Mouse (Mus musculus) heart, embryonic 11.5 days (tissue): ENCODE results near the gene Dab1. TPM values are rescaled to one million over a fixed set of nuclear protein-coding genes. Genes with fewer than 3 reads are reported as not detected.

Experiments used
- ATAC-seq: fragments of 200-750 bp; cut with Nextera tagmentation; replicated peaks from 2 replicates; pipeline ENCODE4 v1.8.0; 2017; ENCODE audit warnings: moderate library complexity; ENCODE audit not compliant: insufficient number of reproducible peaks, low FRiP score, low TSS enrichment
- H3K27ac ChIP-seq: fragments of 300-500 bp; sonication (generic); 2 replicates; pipeline ENCODE4 v1.5.1; 2014; ENCODE audit warnings: mild to moderate bottlenecking, low read depth, low read length
- H3K27me3 ChIP-seq: fragments of 300-500 bp; sonication (generic); 2 replicates; pipeline ENCODE4 v1.6.1; 2014; ENCODE audit warnings: mild to moderate bottlenecking, low read length, mixed read lengths; ENCODE audit not compliant: control insufficient read depth, insufficient read depth
- H3K36me3 ChIP-seq: fragments of 300-500 bp; sonication (generic); 2 replicates; pipeline ENCODE4 v1.6.1; 2014; ENCODE audit warnings: mild to moderate bottlenecking, low read length, moderate library complexity, mixed read lengths; ENCODE audit not compliant: control insufficient read depth, insufficient read depth
- H3K4me1 ChIP-seq: fragments of 300-500 bp; sonication (generic); 2 replicates; pipeline ENCODE4 v1.6.1; 2014; ENCODE audit warnings: low read length; ENCODE audit not compliant: control insufficient read depth, insufficient read depth
- H3K4me2 ChIP-seq: fragments of 300-500 bp; sonication (generic); 2 replicates; pipeline ENCODE4 v1.6.1; 2014; ENCODE audit warnings: mild to moderate bottlenecking, moderate library complexity
- H3K4me3 ChIP-seq: fragments of 300-500 bp; sonication (generic); 2 replicates; pipeline ENCODE4 v1.5.1; 2014; ENCODE audit warnings: low read depth, low read length
- H3K9ac ChIP-seq: fragments of 300-500 bp; sonication (generic); 2 replicates; pipeline ENCODE4 v1.6.1; 2014; ENCODE audit warnings: mild to moderate bottlenecking, low read depth, low read length, moderate library complexity
- H3K9me3 ChIP-seq: fragments of 300-500 bp; sonication (generic); replicated peaks from 2 replicates; pipeline ENCODE4 v1.6.1; 2016; ENCODE audit warnings: low read length; ENCODE audit not compliant: control insufficient read depth
- WGBS: fragments of 180-500 bp; shearing (Covaris S2); extraction: QIAGEN DNeasy Blood & Tissue Kit; methylation state at CpG from one replicate; pipeline ENCODE4 v1.1.7; 2014; ENCODE audit not compliant: insufficient replicate concordance; 5-methylcytosine and 5-hydroxymethylcytosine counted together
- polyA plus RNA-seq: library from polyadenylated mRNA; unstranded; fragments of >200 nt; fragmentation: Nextera tagmentation; extraction: Ambion mirVana; gene quantifications from 2 replicates; pipeline ENCODE4 v1.2.1, GENCODE M21; 2014

Gene Dab1
- polyA plus RNA-seq, 1 experiment from 2014 or later, result 1.9 TPM

DNA sequence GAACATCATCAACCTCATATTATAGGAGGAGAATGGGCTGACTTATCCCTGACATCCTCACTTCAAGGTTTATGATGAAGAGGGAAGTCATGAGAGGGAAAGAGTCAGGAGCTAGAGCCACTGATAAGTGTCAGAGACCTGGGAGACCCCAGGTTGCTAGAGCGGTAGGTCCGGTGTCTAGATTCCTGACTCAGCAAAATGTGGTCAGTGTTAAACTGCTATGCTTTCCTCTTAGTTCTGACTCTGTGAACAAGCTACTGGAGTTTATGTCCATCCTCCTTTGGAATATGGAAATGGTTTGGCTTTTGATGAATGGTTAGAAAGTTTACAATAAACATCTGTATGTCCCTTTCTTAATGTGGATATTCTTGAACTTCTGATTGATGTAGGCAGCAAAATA lies 985.1 kb downstream of the Dab1 start:
- Histone ChIP-seq H3K4me3 (no peak overlapping the region), H3K9me3 (no peaks in the 10 kb centered on the region), H3K36me3 (no peaks in the 10 kb centered on the region), H3K9ac (no peak overlapping the region), H3K4me2 (no peak overlapping the region), H3K4me1 (no peaks in the 10 kb centered on the region), H3K27me3 (no peaks in the 10 kb centered on the region), H3K27ac (no peak overlapping the region)
- 95% methylated on average over 2 of the region's 2 CpGs for WGBS
- no peak for ATAC-seq

DNA sequence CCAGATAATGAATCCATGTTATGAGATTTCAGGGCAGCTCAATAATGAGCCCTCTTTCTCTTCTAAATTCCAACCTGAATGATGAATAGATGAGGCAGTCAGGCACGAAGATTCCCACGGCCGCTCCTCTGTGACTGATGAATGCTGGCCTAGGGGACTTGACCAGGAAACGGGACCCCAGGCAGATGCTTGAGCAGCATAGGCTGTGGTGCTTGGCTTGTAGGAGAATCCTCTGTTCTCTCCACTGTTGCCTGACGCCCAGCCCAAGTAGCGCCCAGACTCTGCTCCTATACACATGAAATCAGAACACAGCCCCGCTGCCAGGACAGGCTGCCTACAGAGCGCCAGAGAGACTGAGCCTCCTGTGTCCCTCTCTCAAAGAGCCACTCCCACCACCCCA lies 987.7 kb downstream of the Dab1 start:
- no peak overlapping the region for H3K4me2 ChIP-seq
- no peaks in the 10 kb centered on the region for H3K27me3 ChIP-seq
- H3K9me3 ChIP-seq, result no peaks in the 10 kb centered on the region
- no peak overlapping the region for H3K4me3 ChIP-seq
- no peak overlapping the region for H3K27ac ChIP-seq
- no peak for ATAC-seq
- H3K36me3 ChIP-seq, result no peaks in the 10 kb centered on the region
- H3K4me1 ChIP-seq, result no peaks in the 10 kb centered on the region
- 72% methylated on average over 8 of the region's 8 CpGs for WGBS
- no peak overlapping the region for H3K9ac ChIP-seq

DNA sequence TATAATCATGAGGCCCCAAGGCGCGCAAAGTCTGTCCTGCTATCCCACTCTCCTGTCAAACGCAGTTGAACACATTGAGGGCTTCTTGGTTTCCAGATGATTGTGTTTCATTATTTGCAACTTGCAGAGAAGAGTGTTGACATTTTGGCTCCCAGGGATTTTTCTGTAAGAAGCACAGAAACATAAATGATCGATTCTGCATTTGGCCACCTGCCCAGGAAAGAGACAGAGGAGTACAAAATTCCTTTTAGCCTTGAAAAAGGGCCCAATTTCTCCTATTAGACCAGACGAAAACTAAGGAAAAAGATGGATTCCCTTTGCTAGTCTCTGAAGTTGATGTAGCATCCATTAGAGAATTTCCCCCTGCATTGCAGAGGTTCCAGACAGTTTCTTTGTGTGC lies 988.5 kb downstream of the Dab1 start:
- no peak overlapping the region for H3K4me3 ChIP-seq
- 68% methylated on average over 5 of the region's 5 CpGs for WGBS

GRCm38 (mm10) chr4:104619452-104619851 lies 1000.3 kb downstream of the Dab1 start:
- H3K36me3 ChIP-seq, result no peaks in the 10 kb centered on the region
- H3K4me2 ChIP-seq, result no peak overlapping the region
- H3K27me3 ChIP-seq, result no peaks in the 10 kb centered on the region
- H3K9me3 ChIP-seq, result no peaks in the 10 kb centered on the region
- H3K9ac ChIP-seq, result no peak overlapping the region
- 76% methylated on average over 5 of the region's 5 CpGs for WGBS
- H3K4me1 ChIP-seq, result no peaks in the 10 kb centered on the region
- ATAC-seq, result no peak
- no peak overlapping the region for H3K4me3 ChIP-seq
- no peak overlapping the region for H3K27ac ChIP-seq

More for the DNA sequence above, 988.5 kb downstream of the Dab1 start:
- H3K4me2 ChIP-seq, result no peak overlapping the region
- H3K9ac ChIP-seq, result no peak overlapping the region
- H3K9me3 ChIP-seq, result no peaks in the 10 kb centered on the region
- H3K27me3 ChIP-seq, result no peaks in the 10 kb centered on the region
- H3K4me1 ChIP-seq, result no peaks in the 10 kb centered on the region
- no peaks in the 10 kb centered on the region for H3K36me3 ChIP-seq
- no peak for ATAC-seq
- H3K27ac ChIP-seq, result no peak overlapping the region

DNA sequence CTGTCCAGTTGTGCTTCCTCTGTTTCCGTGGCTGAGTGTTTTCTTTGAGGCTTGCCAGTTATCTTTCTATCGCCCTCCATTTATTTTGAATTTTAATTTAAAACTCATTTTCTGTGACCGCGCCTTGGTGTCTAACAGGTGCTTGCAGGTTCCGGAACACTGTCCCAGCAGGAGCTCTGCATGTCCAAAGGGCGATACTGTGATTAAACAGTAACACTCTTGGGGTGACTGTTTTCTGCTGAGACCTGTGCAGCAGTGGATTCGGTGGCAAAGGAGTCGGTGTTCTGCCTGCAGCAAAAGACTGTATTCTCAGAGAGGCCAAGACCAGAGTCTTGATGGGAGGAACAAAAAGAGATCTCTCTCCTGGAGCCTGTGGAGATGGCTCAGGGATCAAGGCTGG lies 1006.2 kb downstream of the Dab1 start:
- Histone ChIP-seq H3K36me3 (no peaks in the 10 kb centered on the region), H3K4me3 (no peak overlapping the region), H3K9ac (no peak overlapping the region), H3K27me3 (no peaks in the 10 kb centered on the region), H3K4me1 (no peaks in the 10 kb centered on the region), H3K4me2 (no peak overlapping the region), H3K9me3 (no peaks in the 10 kb centered on the region), H3K27ac (no peak overlapping the region)
- 89% methylated on average over 8 of the region's 8 CpGs for WGBS
- no peak for ATAC-seq

DNA sequence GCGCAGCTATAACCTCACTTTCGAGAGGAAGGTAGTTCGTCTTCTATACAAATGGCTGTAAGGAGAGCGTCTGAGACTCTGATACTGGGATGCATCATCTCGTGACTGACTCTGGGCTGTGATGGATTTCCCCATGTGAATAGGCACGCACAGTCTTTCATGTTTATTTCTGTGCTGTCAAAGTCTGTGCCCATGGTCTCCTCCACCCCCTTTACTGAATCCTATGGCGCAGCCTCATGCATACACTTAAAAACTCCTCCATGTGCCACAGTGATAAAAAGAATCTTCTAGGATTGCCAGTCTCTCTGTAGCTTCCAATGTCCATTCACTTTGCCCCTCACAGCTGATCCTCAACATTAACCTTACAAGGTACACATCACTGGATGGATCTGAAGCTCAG lies 1009.5 kb downstream of the Dab1 start:
- no peak overlapping the region for H3K9ac ChIP-seq
- no peak overlapping the region for H3K27ac ChIP-seq
- 86% methylated on average over 7 of the region's 7 CpGs for WGBS
- no peaks in the 10 kb centered on the region for H3K4me1 ChIP-seq
- no peak for ATAC-seq
- no peaks in the 10 kb centered on the region for H3K9me3 ChIP-seq
- no peak overlapping the region for H3K4me2 ChIP-seq
- no peaks in the 10 kb centered on the region for H3K36me3 ChIP-seq
- H3K4me3 ChIP-seq, result no peak overlapping the region
- no peaks in the 10 kb centered on the region for H3K27me3 ChIP-seq

DNA sequence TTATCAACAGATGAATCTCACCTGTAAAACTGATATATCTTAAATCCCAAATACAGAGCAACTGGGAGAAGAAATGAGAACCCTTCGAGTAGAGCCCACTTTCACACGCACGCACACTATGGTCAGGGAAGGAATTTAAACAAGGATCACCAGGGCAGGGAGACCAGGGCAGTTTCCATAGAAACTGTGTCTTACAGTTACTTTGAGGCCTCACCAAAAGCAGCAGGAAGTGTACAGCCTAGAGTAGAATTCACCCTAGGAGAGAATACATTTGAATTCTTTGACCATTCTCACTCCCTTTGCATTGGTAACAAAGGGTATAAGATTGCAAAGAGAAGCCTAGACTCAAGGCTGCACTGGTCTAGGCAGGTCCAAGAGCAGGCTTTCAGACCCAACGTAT lies 1017.9 kb downstream of the Dab1 start:
- H3K27me3 ChIP-seq, result no peaks in the 10 kb centered on the region
- no peaks in the 10 kb centered on the region for H3K9me3 ChIP-seq
- no peaks in the 10 kb centered on the region for H3K36me3 ChIP-seq
- H3K4me1 ChIP-seq, result no peaks in the 10 kb centered on the region
- no peak overlapping the region for H3K27ac ChIP-seq
- 84% methylated on average over 4 of the region's 4 CpGs for WGBS
- no peak overlapping the region for H3K9ac ChIP-seq
- H3K4me2 ChIP-seq, result no peak overlapping the region
- no peak overlapping the region for H3K4me3 ChIP-seq
- no peak for ATAC-seq

- no peak for ATAC-seq
- no peaks in the 10 kb centered on the region for H3K4me1 ChIP-seq
- no peaks in the 10 kb centered on the region for H3K36me3 ChIP-seq
- 85% methylated on average over 5 of the region's 5 CpGs for WGBS
- H3K4me2 ChIP-seq, result no peak overlapping the region
- no peaks in the 10 kb centered on the region for H3K9me3 ChIP-seq
- no peak overlapping the region for H3K9ac ChIP-seq
- no peak overlapping the region for H3K27ac ChIP-seq
- no peaks in the 10 kb centered on the region for H3K27me3 ChIP-seq
- no peak overlapping the region for H3K4me3 ChIP-seq
Observed at GRCm38 (mm10) chr4:104640617-104641016, 1021.5 kb downstream of the Dab1 start.

DNA sequence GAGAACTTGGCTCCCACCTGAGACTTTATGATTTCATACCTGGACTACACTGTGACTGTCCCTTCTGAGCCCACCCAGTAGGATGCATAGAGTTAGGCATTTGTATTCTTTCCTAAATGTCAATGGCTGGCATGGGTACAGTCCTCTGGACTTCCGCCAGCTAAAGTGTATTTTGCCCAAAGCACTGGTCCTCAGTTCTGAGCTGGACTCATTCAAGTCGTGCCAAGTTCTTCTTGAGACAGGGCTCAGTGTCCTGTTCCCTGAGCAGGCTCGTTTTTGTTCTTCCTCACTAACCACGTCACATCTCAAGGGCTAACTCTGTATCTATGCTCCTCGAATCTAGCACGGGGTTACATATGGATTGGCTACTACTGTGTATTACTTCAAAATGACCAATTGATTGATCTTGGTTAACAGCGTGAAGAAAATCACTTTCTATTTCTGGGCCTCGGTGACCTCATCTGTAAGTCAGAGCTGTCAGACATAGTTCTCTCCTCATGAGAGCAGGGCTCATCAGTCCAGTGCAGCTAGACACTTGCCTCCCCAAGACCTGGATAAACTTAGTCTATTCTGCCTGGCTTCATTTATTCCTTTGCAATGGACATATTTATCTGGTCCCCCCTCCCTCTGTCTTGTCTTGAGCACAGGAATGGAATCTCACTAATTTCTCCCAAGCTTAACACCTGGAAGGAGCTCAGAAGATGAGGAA lies 1023.8 kb downstream of the Dab1 start:
- Histone ChIP-seq H3K9ac (no peak overlapping the region), H3K4me2 (no peak overlapping the region), H3K9me3 (no peaks in the 10 kb centered on the region), H3K4me1 (no peaks in the 10 kb centered on the region), H3K4me3 (no peak overlapping the region), H3K27ac (no peak overlapping the region), H3K36me3 (no peaks in the 10 kb centered on the region), H3K27me3 (no peaks in the 10 kb centered on the region)
- no peak for ATAC-seq
- 80% methylated on average over 8 of the region's 8 CpGs for whole genome bisulfite sequencing
